Mouse (Mus musculus) neural tube, embryonic 13.5 days (tissue): ENCODE results near the gene Gm3448. TPM values are rescaled to one million over a fixed set of nuclear protein-coding genes. Genes with fewer than 3 reads are reported as not detected.

Experiments used
- polyA plus RNA-seq: library from polyadenylated mRNA; unstranded; fragments of >200 nt; fragmentation: Nextera tagmentation; extraction: Ambion mirVana; gene quantifications from 2 replicates; pipeline ENCODE4 v1.2.1, GENCODE M21; 2015

Gm3448 gene
- polyA plus RNA-seq, 1 experiment from 2014 or later: 3.4 TPM

Other genes with a start within 250 kb of the Gm3448 start
- gene Wdr27, start 98.4 kb downstream of the Gm3448 start, polyA plus RNA-seq: 6.6 and 8.3 TPM in 2 replicates
- gene 1600012H06Rik, start 98.4 kb downstream of the Gm3448 start, polyA plus RNA-seq: 30.2 and 32.0 TPM in 2 replicates
- gene Phf10, start 80.3 kb downstream of the Gm3448 start, polyA plus RNA-seq: 13.9 and 14.7 TPM in 2 replicates
- gene 9030025P20Rik, start 63.1 kb downstream of the Gm3448 start, polyA plus RNA-seq: 8.4 and 9.3 TPM in 2 replicates
- 0.88 TPM in 1 of 2 replicates, not detected in the other for gene Gm3417, start 62.7 kb downstream of the Gm3448 start, polyA plus RNA-seq
- gene Gm3435, start 31.4 kb downstream of the Gm3448 start, polyA plus RNA-seq: 8.0 and 9.1 TPM in 2 replicates
- gene Ermard, start 329 bp downstream of the Gm3448 start, polyA plus RNA-seq: 97.4 and 101 TPM in 2 replicates
- gene Tcte3, start within 50 bp of the Gm3448 start, polyA plus RNA-seq: 0.92 TPM in 1 of 2 replicates, not detected in the other